Mouse (Mus musculus) urinary bladder, adult 18-20 months (tissue): ENCODE results near the gene Fbxo10.
"Not testable (repeated sequence)": the region's sequence is repeated elsewhere in the genome, so short reads cannot be mapped to it uniquely, and the experiment has no call there.

ENCODE experiments used
- DNase-seq, 2 experiments: peaks; one replicate each; pipeline ENCODE4 v3.0.0; 2022; ENCODE audit warnings: low spot score in 2 of 2, mixed read lengths in 2 of 2

Gene Fbxo10

DNA sequence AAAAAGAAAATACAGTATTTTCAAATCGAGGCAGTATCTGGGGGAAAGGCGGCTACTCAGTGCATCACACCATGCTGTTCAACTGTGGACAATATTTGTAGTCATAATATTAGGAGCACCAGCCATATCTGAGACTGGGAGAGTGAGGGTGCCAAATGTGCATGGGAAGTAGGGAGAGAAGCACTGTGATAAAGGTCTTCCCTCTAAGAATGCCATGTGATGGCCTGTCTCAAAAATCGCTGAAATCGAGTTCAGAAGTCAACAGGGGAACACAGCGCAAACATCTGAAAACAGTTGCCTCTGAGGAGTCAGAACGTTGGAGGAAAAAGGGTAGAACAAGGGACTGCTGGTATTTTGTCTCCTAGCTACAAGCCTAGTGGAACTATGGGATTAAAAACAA is 84.4 kb downstream of the Fbxo10 start:
- no peak for DNase-seq

DNA sequence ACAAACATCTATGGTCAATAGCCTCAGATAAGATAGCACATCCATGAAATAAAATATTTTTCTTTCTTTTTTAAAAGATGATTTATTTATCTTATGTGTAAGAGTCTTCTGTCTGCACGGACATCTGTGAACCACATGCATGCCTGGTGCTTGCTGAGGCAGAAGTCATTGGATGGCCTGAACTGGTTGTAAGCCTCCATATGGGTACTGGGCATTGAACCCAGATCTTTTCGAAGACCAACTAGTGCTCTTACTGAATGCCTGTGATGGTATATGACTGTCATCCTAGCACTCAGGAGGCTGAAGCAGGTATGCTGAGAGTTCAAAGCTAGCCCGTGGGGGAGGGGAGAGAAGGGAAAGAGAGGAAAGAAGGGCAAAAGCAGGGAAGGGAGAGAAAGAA is 86.3 kb downstream of the Fbxo10 start:
- no peak for DNase-seq

GRCm38 (mm10) chr4:44994776-44995175 is 89.6 kb downstream of the Fbxo10 start:
- DNase-seq = no peak

DNA sequence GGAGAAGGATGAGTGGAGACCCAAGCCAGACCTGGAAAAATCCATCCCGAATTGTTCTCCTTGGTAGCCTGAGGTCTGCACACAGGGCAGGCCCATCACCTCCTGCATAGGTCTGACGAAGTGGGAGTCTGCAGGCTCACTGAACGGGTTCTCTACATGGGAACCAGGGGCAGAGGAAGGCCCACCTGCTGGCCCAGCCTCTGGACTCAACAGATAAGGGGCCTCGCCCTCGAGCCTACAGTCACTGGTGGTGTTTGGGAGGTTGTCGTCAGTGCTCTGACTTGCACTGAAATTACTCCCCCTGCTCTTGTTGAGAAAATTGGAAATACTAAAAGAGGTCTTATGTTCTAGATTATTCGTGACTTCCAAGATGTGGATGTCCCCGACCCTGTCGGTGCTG is 90.6 kb downstream of the Fbxo10 start:
- no peak for DNase-seq

GRCm38 (mm10) chr4:44993179-44993578 is 91.2 kb downstream of the Fbxo10 start:
- not testable (repeated sequence) for DNase-seq

- not testable (repeated sequence) for DNase-seq
These were observed 92.1 kb downstream of the Fbxo10 start for GRCm38 (mm10) chr4:44992330-44992729.

GRCm38 (mm10) chr4:44990560-44990959 is 93.8 kb downstream of the Fbxo10 start:
- DNase-seq = no peak
